Mouse (Mus musculus) ES-Bruce4 (cell line): ENCODE results near the gene Thrap3. TPM values are rescaled to one million over a fixed set of nuclear protein-coding genes. Genes with fewer than 3 reads are reported as not detected.

Experiments used
- H3K27ac ChIP-seq: 2 replicates; pipeline ENCODE4 v1.5.1; 2012; ENCODE audit warnings: low read length, inconsistent platforms; ENCODE audit not compliant: insufficient read depth
- H3K27me3 ChIP-seq: 2 replicates; pipeline ENCODE4 v1.6.1; 2012; ENCODE audit warnings: mild to moderate bottlenecking, low read length, inconsistent platforms; ENCODE audit not compliant: control insufficient read depth, poor library complexity, insufficient read depth, severe bottlenecking
- H3K36me3 ChIP-seq: 2 replicates; pipeline ENCODE4 v1.6.1; 2012; ENCODE audit warnings: inconsistent platforms, mild to moderate bottlenecking, low read length, moderate library complexity; ENCODE audit not compliant: control insufficient read depth, poor library complexity, insufficient read depth, severe bottlenecking
- H3K4me1 ChIP-seq: one replicate; pipeline ENCODE4 v1.8.1; 2011; ENCODE audit warnings: low read length; ENCODE audit not compliant: control insufficient read depth, insufficient read depth
- H3K4me3 ChIP-seq: 2 replicates; pipeline ENCODE4 v1.5.1; 2011; ENCODE audit warnings: low read depth, mild to moderate bottlenecking, low read length
- H3K9ac ChIP-seq: 2 replicates; pipeline ENCODE4 v1.6.1; 2012; ENCODE audit warnings: low read depth, mild to moderate bottlenecking, inconsistent platforms; ENCODE audit not compliant: poor library complexity, severe bottlenecking
- H3K9me3 ChIP-seq: replicated peaks from 2 replicates; pipeline ENCODE4 v1.6.1; 2012; ENCODE audit warnings: mild to moderate bottlenecking, low read length, inconsistent platforms; ENCODE audit not compliant: control insufficient read depth, poor library complexity, insufficient read depth, severe bottlenecking
- CTCF ChIP-seq: IDR thresholded peaks from one replicate; pipeline ENCODE4 v1.8.1; 2011; ENCODE audit warnings: low read depth, low read length
- EP300 ChIP-seq: IDR thresholded peaks from 2 replicates; pipeline ENCODE4 v1.6.1; 2011; ENCODE audit warnings: low read depth, low read length; ENCODE audit not compliant: insufficient read depth
- POLR2A ChIP-seq: IDR thresholded peaks from one replicate; pipeline ENCODE4 v1.8.1; 2011; ENCODE audit warnings: low read length; ENCODE audit not compliant: insufficient read depth
- polyA plus RNA-seq: library from polyadenylated mRNA; stranded (reverse); fragments of >200 nt; gene quantifications from 2 replicates; pipeline ENCODE4 v1.2.4, GENCODE M21; 2011; ENCODE audit warnings: low read depth; ENCODE audit not compliant: missing spikeins, insufficient read depth, insufficient read length

The Thrap3 gene
- polyA plus RNA-seq, 1 experiment, result 495 TPM

DNA sequence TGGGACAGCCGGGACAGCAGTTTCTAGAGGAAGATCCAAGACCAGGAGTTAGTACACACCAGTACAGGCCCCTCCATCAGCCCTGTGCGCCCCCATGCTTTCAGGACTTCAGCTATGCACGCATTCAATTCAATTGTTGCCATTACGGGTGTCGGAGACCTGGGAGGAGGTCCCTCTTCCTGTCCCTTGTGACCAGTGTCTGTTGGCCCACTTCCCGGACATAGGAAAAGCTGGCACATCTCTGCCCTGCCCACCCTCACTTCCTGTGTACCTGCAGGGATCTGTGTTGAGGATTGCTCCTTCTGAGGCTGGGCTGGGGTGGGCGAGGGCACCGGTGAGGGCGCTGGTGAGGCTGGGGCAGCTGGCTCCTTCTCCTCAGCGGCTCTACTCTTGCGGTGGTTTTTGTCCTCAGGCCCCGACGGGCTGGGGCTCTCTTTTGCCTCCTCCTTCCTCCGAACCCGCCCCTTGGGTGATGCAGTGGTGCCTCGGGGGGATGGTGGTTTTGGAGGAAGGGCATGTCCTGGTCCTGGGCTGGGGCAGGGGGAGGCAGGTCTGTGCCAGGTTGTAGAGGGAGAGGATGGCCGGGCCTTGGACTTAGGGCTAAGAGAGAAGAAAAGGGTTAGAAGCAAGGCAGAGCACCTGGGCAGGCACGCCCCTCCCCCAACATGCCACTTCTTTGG, 32.1 kb upstream of the Thrap3 start:
- Histone ChIP-seq H3K4me1 (peaks cover 4% of the 10 kb centered on the region), H3K27me3 (no peaks in the 10 kb centered on the region), H3K36me3 (0 out of 2 replicates have a peak, but pooled peaks cover 2% of the 10 kb centered on the region), H3K9ac (peak overlapping the region; percentile 61), H3K4me3 (peak overlapping the region; percentile 75), H3K27ac (no peak overlapping the region), H3K9me3 (no peaks in the 10 kb centered on the region)
- TF ChIP-seq EP300 (no peak), CTCF (no peak), POLR2A (no peak)

DNA sequence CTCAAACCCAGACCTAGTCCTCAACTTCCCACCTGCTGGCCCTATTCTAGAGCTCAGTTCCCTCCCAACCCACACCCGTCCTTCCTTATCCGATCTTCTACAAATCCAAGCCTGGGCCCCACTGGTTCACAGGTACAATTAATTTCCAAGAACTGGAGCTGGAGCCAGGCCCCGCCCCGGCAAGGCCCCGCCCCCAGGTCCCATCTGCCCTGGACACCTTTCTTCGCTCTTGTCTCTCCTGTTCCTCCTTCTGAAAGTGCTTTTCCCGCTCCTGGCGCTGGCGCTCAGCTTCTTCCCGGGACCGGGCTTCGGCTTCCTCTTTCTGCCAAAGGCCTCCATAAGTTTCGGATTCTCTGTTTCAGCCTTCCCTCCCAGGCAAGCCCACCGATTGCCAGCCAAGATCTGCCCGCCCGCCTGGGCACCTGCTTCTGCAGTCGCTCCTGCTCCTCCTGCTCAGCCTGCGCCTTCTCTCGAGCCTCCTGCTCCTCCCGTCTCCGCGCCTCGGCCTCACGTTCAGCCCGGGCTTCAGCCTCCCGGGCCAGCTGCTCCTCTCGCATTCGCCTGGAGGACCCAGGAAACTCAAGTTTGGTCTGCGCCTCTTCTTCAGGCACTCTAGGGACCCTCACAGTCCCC, 31.2 kb upstream of the Thrap3 start:
- no peak for TF ChIP-seq EP300
- TF ChIP-seq CTCF, result no peak
- no peak for TF ChIP-seq POLR2A
- Histone ChIP-seq H3K4me3 (peak overlapping the region; percentile 75), H3K4me1 (peaks cover 4% of the 10 kb centered on the region), H3K36me3 (0 out of 2 replicates have a peak, but pooled peaks cover 2% of the 10 kb centered on the region), H3K9ac (peak overlapping the region; percentile 61), H3K27ac (no peak overlapping the region), H3K9me3 (no peaks in the 10 kb centered on the region), H3K27me3 (no peaks in the 10 kb centered on the region)

DNA sequence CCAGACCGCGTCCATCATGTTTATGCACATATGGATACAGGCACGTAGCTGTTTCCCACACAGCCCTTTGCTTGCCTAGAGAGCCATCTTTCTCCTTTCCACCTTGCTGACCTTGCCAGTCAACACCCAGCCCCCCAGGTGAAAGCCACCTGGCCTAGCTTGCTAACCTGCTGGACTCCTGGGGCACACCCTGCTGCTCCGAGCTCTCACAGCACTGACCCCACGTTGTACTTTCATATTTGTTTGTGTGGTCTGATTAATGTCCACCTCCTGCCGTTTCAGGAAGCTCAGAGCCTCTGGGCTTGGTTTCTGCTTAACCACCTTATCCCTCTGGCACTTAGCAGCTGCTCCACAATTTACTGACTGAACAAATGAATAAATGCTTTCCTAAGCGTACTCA, 27.3 kb upstream of the Thrap3 start:
- H3K36me3 ChIP-seq, result 0 out of 2 replicates have a peak, but pooled peaks cover 2% of the 10 kb centered on the region
- H3K27me3 ChIP-seq, result no peaks in the 10 kb centered on the region
- TF ChIP-seq POLR2A, result no peak

DNA sequence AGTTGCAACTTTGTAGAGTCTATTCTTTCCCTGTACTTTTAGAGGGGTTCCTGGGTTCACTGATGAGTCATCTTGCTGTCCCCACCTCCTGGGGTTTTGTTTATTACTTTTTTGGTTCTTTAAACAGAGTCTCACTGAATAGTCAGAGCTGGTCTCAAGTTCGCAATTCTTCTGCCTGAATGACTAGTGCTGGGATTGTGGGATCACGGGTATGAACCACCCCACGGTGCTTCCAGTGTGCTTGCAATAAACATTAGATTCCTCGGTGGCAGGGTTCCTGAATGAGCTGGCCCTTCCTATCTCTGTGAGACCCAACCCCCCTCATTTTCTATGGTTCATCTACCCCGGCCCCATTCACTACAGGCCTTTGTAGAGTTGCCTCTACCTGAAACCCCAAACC, 25.6 kb upstream of the Thrap3 start:
- TF ChIP-seq CTCF, result no peak
- TF ChIP-seq EP300, result no peak
- H3K27ac ChIP-seq, result no peak overlapping the region
- H3K9ac ChIP-seq, result no peak overlapping the region
- peaks cover 4% of the 10 kb centered on the region for H3K4me1 ChIP-seq
- H3K9me3 ChIP-seq, result no peaks in the 10 kb centered on the region
- no peaks in the 10 kb centered on the region for H3K27me3 ChIP-seq
- no peak overlapping the region for H3K4me3 ChIP-seq
- H3K36me3 ChIP-seq, result 0 out of 2 replicates have a peak, but pooled peaks cover 2% of the 10 kb centered on the region

More for the DNA sequence above, 27.3 kb upstream of the Thrap3 start:
- no peak overlapping the region for H3K27ac ChIP-seq
- H3K9me3 ChIP-seq, result no peaks in the 10 kb centered on the region
- H3K4me3 ChIP-seq, result no peak overlapping the region
- no peak overlapping the region for H3K9ac ChIP-seq
- H3K4me1 ChIP-seq, result peaks cover 4% of the 10 kb centered on the region

DNA sequence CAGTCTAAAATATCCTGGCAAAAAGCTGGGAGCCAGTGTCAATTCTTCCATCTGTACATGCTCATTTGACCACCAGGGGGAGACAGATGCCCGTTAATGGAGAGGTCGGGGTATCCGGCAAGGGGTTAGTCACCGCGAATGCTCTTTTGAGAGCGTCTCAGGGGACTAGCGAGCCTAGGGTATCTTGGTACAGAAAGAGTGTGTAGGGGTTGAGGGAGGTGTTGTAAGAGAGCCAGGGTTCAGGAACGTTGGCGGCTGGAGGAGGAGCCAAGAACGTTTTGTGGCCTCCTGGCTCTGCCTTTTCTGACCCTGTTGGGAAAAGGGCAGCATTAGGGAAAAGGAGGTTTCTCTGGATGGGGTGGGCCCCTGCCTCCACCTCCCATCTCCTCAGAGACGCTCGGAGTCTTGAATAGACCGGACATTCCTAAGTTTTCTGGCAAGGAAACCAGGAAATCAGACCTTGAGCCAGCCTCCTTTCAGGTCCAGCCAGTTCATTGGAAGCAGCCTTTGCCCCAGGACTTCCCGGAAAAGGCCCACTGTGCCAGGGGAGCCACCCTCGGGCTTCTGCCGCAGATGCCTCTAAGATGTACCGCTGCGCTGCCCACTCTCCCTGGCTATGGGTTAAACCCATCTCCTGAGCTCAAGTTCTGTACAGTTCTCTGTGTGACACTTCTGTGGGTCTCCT, 24.7 kb upstream of the Thrap3 start:
- no peaks in the 10 kb centered on the region for H3K9me3 ChIP-seq
- no peak overlapping the region for H3K27ac ChIP-seq
- H3K27me3 ChIP-seq, result no peaks in the 10 kb centered on the region
- H3K4me1 ChIP-seq, result no peaks in the 10 kb centered on the region
- H3K4me3 ChIP-seq, result peak overlapping the region; percentile 43
- TF ChIP-seq CTCF, result peak; percentile 72
- no peak for TF ChIP-seq EP300
- TF ChIP-seq POLR2A, result no peak
- H3K36me3 ChIP-seq, result 0 out of 2 replicates have a peak, but pooled peaks cover 1% of the 10 kb centered on the region
- peak overlapping the region; percentile 2; the same call in 1 of the 2 replicates for H3K9ac ChIP-seq

DNA sequence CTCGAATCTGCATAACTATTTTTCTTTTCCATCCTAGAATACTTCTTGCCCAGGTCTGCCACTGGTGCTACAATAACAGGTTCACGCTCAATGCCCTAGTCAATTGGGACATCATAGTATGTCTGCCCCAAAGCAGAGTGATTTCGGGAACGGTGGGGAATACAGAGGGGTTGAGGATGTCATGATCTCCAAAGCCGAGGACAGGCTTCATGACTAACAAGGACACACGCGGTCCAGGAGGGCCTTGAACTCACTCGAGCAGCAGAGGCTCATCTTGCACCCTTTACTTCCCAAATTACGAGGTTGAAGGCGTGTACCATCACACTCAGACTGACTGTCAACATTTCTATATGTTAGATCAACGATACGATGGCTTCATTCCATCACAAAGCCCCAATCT, 24.1 kb upstream of the Thrap3 start:
- H3K36me3 ChIP-seq, result no peaks in the 10 kb centered on the region
- no peaks in the 10 kb centered on the region for H3K9me3 ChIP-seq
- no peaks in the 10 kb centered on the region for H3K4me1 ChIP-seq
- no peak overlapping the region for H3K9ac ChIP-seq
- TF ChIP-seq POLR2A (no peak), CTCF (no peak), EP300 (no peak)
- no peak overlapping the region for H3K4me3 ChIP-seq
- H3K27ac ChIP-seq, result no peak overlapping the region
- H3K27me3 ChIP-seq, result no peaks in the 10 kb centered on the region
